Mouse (Mus musculus) mouse embryonic stem cell (cell line): Measurements from ENCODE around the gene Gm39566.

ENCODE experiments used
- in situ Hi-C, 2 experiments: fragments of 300-500 bp; cut with MboI; formaldehyde crosslinking; loops; 1 replicate in 1 of 2; 3 replicates in 1 of 2; pipeline ENCODE4 v1.14.3; 2019 to 2020; ENCODE audit warnings: low sequenced_read_pairs in 2 of 2, low pct_unique_long_range_greater_than_20kb in 1 of 2, mixed read lengths in 1 of 2; ENCODE audit not compliant: unreplicated experiment in 1 of 2

Gene Gm39566

DNA sequence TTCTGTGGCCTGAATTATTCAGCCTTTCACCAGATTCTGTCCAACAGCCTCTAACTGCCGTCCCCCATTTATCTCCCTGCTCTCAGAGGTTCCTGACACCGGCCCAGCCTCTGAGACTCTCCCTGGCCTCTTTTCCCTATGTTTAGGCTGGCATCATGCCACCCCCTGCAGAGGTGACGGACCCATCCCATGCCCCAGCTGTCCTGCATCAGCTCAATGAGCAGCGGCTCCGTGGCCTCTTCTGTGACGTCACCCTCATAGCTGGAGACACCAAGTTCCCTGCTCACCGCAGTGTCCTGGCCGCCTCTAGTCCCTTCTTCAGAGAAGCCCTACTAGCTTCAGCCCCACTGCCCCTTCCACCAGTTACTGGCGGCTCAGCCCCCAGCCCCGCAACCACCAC, 39.4 kb downstream of the Gm39566 start:
- in situ Hi-C loops, result no loop called here

DNA sequence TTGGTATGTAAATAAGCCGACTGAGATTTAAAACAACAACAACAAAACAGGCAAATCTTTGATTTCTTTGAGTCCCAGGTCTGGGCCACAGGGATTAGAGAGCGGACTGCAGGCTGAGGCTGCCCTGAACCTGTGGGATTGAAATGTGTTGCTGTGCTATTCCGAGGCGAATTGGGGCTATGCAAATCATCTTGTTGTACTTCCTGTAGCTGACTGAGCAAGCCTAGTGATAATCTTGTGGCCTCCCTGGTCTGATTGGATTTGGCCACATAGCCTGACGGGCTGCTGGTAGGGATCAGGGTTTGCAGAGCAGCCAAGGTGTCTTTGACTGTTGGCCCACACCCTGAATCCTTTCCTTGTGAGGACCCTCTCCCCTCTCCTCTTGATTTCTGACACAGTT, 40.1 kb downstream of the Gm39566 start:
- in situ Hi-C loops, result no loop called here

DNA sequence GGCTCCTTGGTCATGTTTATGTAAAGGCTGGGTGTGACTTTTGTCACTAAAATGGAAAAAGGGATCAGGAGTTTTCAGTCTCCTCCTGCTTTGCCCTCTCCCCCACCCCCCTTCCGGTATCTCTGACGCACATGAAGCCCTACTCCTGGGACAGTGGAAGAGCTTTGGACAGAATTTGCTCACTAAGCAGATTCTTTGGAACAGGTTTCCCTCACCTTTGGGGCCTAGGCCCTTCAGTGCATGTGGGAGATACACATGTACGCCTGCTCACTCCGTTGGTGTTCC, 47.5 kb downstream of the Gm39566 start:
- in situ Hi-C loops, result no loop called here

DNA sequence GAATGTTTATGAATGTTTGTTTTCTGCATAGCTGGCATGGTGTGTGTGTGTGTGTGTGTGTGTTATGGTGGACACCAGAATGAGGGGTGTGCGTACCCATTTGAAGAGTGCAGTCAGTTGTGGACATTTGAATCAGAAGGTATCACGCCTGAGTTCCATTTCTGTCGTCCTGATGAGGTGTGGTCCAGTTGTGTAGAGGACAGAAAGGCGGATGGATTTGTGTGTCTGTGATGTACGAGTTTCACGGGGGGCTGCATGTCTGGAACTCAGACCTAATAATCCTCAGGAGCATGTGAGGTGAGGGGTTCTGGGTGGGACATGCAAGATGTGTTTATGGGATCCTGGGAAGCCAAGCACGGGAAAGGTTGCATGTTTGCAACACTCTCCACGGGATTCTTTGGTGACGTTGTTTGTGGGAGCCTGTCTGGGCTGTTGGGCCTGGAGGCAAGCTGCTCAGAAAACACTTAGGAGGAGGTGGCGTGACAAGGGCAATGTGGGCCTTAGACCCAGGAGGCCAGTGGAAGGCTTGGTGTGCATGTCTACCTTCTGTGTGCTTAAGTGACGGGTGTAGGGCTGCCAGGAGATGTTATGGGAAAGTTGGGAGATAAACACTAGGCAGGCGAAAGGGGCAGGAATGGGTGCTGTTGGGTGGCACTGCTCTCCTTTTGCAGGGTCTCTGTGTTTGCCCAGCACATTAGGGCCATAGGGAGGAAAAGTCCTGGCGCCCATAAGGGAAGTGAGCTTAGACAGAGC, 48.0 kb downstream of the Gm39566 start:
- in situ Hi-C loops, result no loop called here

DNA sequence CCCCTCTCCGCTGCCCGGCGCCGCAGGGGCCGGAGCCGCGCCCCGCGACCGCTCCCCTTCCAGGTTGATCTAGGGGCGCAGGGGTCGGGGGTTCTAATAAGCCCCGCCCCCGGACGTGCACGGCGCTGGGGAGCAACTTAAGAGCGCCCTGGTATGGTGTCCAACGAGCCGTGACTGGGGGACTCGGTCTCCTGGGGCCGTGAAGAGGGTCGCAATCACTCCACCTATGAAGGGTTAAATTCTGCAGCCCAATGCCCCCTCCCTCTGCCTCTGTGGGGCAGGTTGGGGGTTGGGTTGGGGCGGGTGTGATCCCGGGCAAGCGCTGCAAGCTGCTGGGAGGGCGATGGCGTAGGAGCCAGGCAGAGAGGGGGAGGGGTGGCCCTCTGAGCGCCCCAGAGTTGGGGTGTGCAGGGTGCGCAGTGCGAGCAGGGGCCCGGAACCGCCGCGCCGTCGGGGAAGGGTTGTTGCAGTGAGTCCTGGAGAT, 48.9 kb downstream of the Gm39566 start:
- in situ Hi-C loops, result no loop called here

DNA sequence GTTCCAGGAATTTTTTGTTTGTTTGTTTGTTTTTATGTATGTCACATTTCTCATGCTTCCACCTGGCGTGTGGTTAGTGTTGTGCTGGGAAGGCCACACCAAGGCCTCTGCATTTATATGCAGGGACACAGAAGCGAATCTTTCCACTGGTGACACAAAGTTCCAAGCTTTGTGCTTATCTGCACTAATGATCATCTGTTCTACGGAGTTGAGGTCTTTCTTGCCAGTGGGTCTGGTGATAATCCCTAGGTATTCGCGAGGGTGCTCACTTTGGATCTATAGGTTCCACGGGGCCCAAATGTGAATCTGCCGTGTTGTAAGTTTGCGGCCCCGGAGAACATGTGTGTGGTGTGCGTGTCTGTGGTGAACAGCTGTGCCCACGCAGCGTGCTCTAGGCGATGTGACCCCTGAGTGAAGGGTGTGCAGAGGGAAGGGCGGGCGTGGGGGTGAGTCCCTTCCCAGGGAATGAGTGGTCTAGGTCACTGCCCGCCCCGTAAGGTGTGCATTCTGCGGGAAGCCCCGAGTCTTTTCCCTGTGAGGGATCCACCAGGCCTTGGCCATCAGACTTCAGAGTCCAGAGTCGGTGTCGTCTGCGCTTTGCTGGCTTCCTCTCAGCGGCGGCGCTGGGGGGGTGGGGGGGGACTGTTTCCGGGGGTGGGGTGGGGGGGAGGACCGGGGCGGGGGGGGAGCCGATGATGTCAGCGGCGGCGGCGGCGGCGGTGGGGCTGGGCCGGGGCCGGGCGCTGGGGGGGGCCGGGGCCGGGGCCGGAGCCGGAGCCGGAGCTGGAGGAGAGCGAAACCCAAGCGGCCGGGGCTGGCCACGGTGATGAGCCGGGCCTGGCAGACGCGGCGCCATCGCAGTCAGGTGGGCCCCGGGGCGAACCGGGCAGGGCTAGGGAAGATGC, 49.6 kb downstream of the Gm39566 start, which contains the start of gene Zbtb4:
Zbtb4 (plus strand) TSS at position 692 of the 905 bp plus-strand sequence.
- in situ Hi-C loops, result no loop called here

DNA sequence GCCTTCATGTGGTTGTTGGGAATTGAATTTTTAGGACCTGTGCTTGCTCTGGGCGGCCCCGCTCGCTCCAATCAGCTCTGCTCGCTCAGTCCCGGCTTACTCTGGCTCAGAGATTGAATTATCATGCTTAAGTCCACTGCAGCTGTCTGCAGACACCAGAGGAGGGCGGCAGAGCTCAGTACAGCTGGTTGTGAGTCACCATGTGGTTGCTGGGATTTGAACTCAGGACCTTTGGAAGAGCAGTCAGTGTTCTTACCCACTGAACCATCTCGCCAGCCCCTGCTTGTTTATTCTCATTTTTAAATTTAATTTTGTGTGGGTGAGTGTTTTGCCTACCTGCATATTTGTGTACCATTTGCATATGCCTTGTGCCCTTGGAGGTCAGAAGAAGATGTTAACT, 51.5 kb downstream of the Gm39566 start:
- in situ Hi-C loops, result no loop called here

DNA sequence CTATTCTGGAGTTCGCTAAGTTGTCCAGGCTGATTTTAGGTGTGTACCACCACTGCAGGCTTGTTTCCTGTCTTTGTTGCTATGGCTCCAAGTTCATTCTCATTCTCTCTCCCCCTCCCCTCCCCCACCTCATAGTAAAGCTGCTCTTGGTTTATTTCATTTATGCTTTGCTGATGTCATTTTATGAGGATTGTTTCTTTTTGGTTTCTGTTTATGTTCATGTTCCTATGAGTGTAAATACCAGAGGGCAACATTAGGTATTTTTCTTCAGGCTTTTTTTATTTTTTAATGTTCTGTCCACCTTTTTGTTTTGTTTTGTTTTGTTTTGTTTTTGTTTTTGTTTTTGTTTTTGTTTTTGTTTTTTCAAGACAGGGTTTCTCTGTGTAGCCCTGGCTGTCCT, 53.2 kb downstream of the Gm39566 start, which contains the start of gene Slc35g3:
Slc35g3 (minus strand) TSS at position 101 of the 400 bp plus-strand sequence.
- in situ Hi-C loops, result no loop called here
